Mouse (Mus musculus): ENCODE results near the gene Gatc. TPM values are rescaled to one million over a fixed set of nuclear protein-coding genes. Genes with fewer than 3 reads are reported as not detected.

Gene Gatc
- polyA plus RNA-seq, 1 experiment from 2014 or later: 12.1 TPM

DNA sequence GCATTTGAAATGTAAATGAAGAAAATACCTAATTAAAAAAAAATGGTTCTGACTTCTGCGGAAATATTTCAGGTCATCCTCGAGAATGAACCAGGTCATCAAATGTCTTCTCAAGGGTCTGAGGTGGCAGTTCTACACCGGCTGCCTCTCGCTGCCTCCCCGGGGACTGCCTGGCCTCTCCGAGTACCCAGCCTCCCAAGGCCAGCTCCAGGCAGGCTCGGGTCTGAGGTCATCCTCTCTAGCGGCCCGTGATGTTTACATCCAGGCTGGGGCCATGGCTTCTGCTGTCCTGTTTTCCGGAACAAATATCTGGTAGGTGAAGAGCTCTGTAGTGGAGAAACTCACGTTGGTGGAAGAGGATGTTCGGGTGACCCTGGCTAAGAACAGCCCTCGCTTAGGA lies 14.1 kb upstream of the Gatc start:
- 46% methylated on average over 13 of the region's 13 CpGs for WGBS (ENCODE audit: insufficient replicate concordance)
- H3K27ac ChIP-seq (ENCODE audit: low read depth): no peak overlapping the region
- DNase-seq: no peak
- H3K4me2 ChIP-seq (ENCODE audit: low read depth, low read length): no peak overlapping the region
- H3K9me3 ChIP-seq (ENCODE audit: low read length): 0 out of 2 replicates have a peak, but pooled peaks cover 2% of the 10 kb centered on the region
- H3K4me3 ChIP-seq (ENCODE audit: low read depth, low read length): no peak overlapping the region
- no peak overlapping the region for H3K9ac ChIP-seq (replicated peaks)
- H3K4me1 ChIP-seq (ENCODE audit: insufficient read depth): no peaks in the 10 kb centered on the region
- TF ChIP-seq EP300 (IDR thresholded peaks at IDR 0.05; ENCODE audit: low read depth) (no peak), CTCF (IDR thresholded peaks at IDR 0.05; ENCODE audit: low read depth) (no peak)
- H3K36me3 ChIP-seq (replicated peaks; ENCODE audit: insufficient read depth, low read length): no peaks in the 10 kb centered on the region
- no peaks in the 10 kb centered on the region for H3K27me3 ChIP-seq (ENCODE audit: insufficient read depth, low read length)
- ATAC-seq: no peak

DNA sequence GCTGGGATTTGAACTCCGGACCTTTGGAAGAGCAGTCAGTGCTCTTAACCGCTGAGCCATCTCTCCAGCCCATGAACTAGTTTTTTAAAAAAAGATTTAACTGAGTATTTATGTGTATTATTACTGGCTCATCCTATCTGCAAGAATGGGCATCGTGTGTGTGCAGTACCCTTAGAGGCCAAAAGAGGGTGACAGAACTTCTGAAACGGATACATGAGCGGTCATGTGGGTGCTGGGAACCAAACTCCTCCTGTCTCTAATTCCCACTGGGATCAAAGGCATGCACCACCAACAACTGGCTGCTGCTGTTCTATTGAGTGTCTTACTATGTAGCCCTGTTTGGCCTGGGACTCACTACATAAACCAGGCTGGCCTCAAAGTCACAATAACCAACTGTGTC lies 10.4 kb upstream of the Gatc start:
- DNase-seq (no peak), ATAC-seq (no peak)
- peak; percentile 19; the same call in 1 of the 2 replicates for TF ChIP-seq CTCF (IDR thresholded peaks at IDR 0.05; ENCODE audit: low read depth)
- TF ChIP-seq EP300 (IDR thresholded peaks at IDR 0.05; ENCODE audit: low read depth): no peak
- no peak overlapping the region for H3K4me2 ChIP-seq (ENCODE audit: low read depth, low read length)
- 0 out of 2 replicates have a peak, but pooled peaks cover 2% of the 10 kb centered on the region for H3K36me3 ChIP-seq (replicated peaks; ENCODE audit: insufficient read depth, low read length)
- 0 out of 2 replicates have a peak, but pooled peaks cover 2% of the 10 kb centered on the region for H3K9me3 ChIP-seq (ENCODE audit: low read length)
- no peak overlapping the region for H3K27ac ChIP-seq (ENCODE audit: low read depth)
- 72% methylated on average over 5 of the region's 5 CpGs for WGBS (ENCODE audit: insufficient replicate concordance)
- H3K9ac ChIP-seq (replicated peaks): no peak overlapping the region
- peaks cover 16% of the 10 kb centered on the region for H3K4me1 ChIP-seq (ENCODE audit: insufficient read depth)
- no peak overlapping the region for H3K4me3 ChIP-seq (ENCODE audit: low read depth, low read length)
- no peaks in the 10 kb centered on the region for H3K27me3 ChIP-seq (ENCODE audit: insufficient read depth, low read length)

DNA sequence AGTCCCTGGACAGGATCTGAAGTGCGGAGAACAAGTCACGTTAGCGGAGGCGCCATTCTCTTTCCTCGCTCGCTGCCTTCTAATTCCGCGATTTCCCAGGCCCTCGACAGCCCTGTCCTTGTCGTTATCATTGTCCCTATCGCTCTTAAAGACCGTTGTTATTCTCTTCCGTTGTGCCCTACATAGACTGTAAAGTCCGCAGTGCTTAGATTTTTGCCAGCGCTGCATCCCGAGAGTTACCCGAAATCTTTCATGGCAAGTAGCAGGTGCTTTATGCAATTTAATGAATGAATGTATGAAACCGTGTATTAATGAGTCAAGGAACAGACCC lies 8.2 kb upstream of the Gatc start:
- Histone ChIP-seq H3K4me3 (ENCODE audit: low read depth, low read length) (peak overlapping the region; percentile 91), H3K27ac (ENCODE audit: low read depth) (peak overlapping the region; percentile 76), H3K36me3 (replicated peaks; ENCODE audit: insufficient read depth, low read length) (peaks cover 18% of the 10 kb centered on the region), H3K9me3 (ENCODE audit: low read length) (0 out of 2 replicates have a peak, but pooled peaks cover 2% of the 10 kb centered on the region), H3K9ac (replicated peaks) (peak overlapping the region; percentile 62), H3K4me1 (ENCODE audit: insufficient read depth) (peaks cover 16% of the 10 kb centered on the region), H3K4me2 (ENCODE audit: low read depth, low read length) (peak overlapping the region; percentile 83), H3K27me3 (ENCODE audit: insufficient read depth, low read length) (no peaks in the 10 kb centered on the region)
- DNase-seq (no peak), ATAC-seq (peak; percentile 28)
- WGBS (ENCODE audit: insufficient replicate concordance): under 1% methylated on average over 18 of the region's 18 CpGs
- no peak; the same call in 1 of the 2 replicates for TF ChIP-seq CTCF (IDR thresholded peaks at IDR 0.05; ENCODE audit: low read depth)
- no peak for TF ChIP-seq EP300 (IDR thresholded peaks at IDR 0.05; ENCODE audit: low read depth)

DNA sequence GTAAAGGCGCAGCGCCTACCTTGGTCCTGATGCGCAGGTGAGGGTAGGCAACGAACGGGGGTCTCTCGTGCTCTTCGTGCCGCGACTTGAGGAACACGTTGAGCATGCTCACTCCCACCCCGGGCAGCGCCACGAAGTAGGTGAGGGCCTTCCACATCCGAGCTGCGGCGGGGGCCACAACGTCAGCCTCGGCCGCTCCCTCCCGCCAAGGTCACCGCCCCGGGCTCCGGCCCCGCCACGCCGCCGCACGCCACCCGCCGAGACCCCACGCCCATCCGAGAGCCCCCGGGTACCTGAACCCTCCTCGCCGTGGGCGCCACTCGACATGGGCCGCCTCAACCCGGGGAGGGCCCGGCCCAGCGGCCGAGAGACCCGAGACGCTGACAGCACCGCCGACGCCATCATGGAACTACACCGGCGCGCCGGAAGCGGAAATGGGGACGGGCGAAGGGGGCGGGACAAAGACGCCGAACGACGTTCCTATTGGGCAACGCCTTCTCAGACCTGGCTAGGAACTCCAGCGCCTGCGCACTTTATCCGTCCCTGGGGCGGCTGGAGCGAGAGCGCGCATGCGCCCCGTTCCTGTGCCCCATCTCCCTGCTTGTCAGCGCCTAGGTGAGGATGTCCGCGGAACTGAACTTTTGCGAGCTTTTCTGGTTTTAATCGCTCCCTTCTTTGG lies 7.7 kb upstream of the Gatc start, which contains the start of gene Cox6a1:
Cox6a1 (minus strand) TSS at position 436 of the 679 bp plus-strand sequence.
- peaks cover 16% of the 10 kb centered on the region for H3K4me1 ChIP-seq (ENCODE audit: insufficient read depth)
- ATAC-seq (peak; percentile 93), DNase-seq (peak; percentile 99)
- H3K4me2 ChIP-seq (ENCODE audit: low read depth, low read length): peak within 1 kb of the TSS; percentile 89
- TF ChIP-seq EP300 (IDR thresholded peaks at IDR 0.05; ENCODE audit: low read depth) (no peak), CTCF (IDR thresholded peaks at IDR 0.05; ENCODE audit: low read depth) (peak; percentile 39)
- H3K4me3 ChIP-seq (ENCODE audit: low read depth, low read length): peak within 1 kb of the TSS; percentile 91
- 0 out of 2 replicates have a peak, but pooled peaks cover 2% of the 10 kb centered on the region for H3K9me3 ChIP-seq (ENCODE audit: low read length)
- under 1% methylated on average over 61 of the region's 74 CpGs for WGBS (ENCODE audit: insufficient replicate concordance)
- no peaks in the 10 kb centered on the region for H3K27me3 ChIP-seq (ENCODE audit: insufficient read depth, low read length)
- peaks cover 23% of the 10 kb centered on the region for H3K36me3 ChIP-seq (replicated peaks; ENCODE audit: insufficient read depth, low read length)
- peak within 1 kb of the TSS; percentile 87 for H3K9ac ChIP-seq (replicated peaks)
- H3K27ac ChIP-seq (ENCODE audit: low read depth): peak within 1 kb of the TSS; percentile 76

DNA sequence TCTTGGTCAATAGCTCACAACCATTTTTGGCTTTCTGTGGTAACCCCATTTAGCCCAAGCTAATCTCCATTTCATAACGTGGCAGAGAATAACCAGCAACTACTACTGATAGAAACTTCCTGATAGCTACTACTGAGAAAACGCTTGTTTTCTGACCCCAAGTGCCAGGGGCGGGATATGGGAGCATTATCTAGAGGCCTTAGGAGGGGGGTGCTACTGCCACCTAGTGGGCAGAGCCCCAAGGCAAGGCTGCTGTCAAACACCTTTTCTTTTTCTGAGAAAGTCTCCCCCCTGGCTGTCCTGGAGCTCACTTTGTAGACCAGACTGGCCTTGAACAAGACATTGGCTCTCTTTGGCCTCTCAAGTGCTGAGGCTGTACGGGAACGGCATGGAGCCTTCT lies 6.6 kb upstream of the Gatc start:
- Histone ChIP-seq H3K9ac (replicated peaks) (peak overlapping the region; percentile 87), H3K36me3 (replicated peaks; ENCODE audit: insufficient read depth, low read length) (peaks cover 35% of the 10 kb centered on the region), H3K27me3 (ENCODE audit: insufficient read depth, low read length) (no peaks in the 10 kb centered on the region), H3K9me3 (ENCODE audit: low read length) (0 out of 2 replicates have a peak, but pooled peaks cover 2% of the 10 kb centered on the region), H3K4me2 (ENCODE audit: low read depth, low read length) (peak overlapping the region; percentile 89), H3K4me1 (ENCODE audit: insufficient read depth) (peaks cover 16% of the 10 kb centered on the region), H3K27ac (ENCODE audit: low read depth) (peak overlapping the region; percentile 68; the same call in 1 of the 2 replicates), H3K4me3 (ENCODE audit: low read depth, low read length) (peak overlapping the region; percentile 91)
- DNase-seq (peak; percentile 90), ATAC-seq (peak; percentile 49)
- WGBS (ENCODE audit: insufficient replicate concordance): 0% methylated on average over 5 of the region's 5 CpGs
- TF ChIP-seq EP300 (IDR thresholded peaks at IDR 0.05; ENCODE audit: low read depth) (no peak), CTCF (IDR thresholded peaks at IDR 0.05; ENCODE audit: low read depth) (peak; percentile 97)

DNA sequence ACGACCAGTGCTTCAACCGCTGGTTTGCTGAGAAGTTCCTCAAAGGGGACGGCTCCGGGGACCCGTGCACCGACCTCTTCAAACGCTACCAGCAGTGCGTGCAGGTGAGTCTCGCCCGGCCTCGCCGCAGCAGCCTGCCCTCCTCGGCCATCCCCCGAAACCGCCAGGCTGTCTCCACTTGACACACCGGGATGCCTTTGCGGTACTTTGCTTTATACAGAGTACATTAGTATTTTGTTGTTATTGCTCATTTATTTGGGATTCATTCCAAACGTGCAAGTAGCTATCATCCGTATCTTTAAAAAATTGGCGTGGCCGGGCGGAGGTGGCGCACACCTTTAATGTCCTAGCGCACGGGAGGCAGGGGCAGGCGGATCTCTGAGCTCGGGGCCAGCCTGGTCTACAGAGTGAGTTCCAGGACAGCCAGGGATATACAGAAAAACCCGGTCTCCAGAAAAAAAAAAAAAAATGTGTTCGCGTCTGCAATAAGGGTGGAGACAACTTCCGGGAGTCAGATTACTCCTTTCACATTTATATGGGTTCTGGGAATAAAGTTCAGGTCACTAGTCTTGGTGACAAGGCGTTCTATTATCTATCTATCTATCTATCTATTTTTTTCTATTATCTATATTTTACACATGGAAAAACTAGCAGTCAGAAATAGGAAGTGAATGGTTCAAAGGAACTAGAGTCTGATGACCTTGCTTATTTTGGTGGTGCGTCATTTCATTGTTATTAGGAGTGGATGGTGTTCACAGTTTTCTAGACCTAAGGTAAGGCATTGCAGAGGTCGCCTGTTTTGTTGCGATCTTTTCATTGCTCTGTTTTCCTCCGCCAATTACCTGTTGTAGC lies 562 bp upstream of the Gatc start:
- WGBS (ENCODE audit: insufficient replicate concordance): 7% methylated on average over 36 of the region's 36 CpGs

More for the DNA sequence above, 562 bp upstream of the Gatc start:
- no peaks in the 10 kb centered on the region for H3K27me3 ChIP-seq (ENCODE audit: insufficient read depth, low read length)
- H3K4me1 ChIP-seq (ENCODE audit: insufficient read depth): peaks cover 18% of the 10 kb centered on the region
- H3K9ac ChIP-seq (replicated peaks): peak overlapping the region; percentile 93
- H3K9me3 ChIP-seq (ENCODE audit: low read length): no peaks in the 10 kb centered on the region
- ATAC-seq (peak; percentile 46), DNase-seq (no peak)
- H3K27ac ChIP-seq (ENCODE audit: low read depth): peak overlapping the region; percentile 89
- TF ChIP-seq CTCF (IDR thresholded peaks at IDR 0.05; ENCODE audit: low read depth) (no peak), EP300 (IDR thresholded peaks at IDR 0.05; ENCODE audit: low read depth) (no peak)
- peaks cover 38% of the 10 kb centered on the region for H3K36me3 ChIP-seq (replicated peaks; ENCODE audit: insufficient read depth, low read length)
- peak overlapping the region; percentile 81 for H3K4me2 ChIP-seq (ENCODE audit: low read depth, low read length)
- H3K4me3 ChIP-seq (ENCODE audit: low read depth, low read length): peak overlapping the region; percentile 95
